Mouse (Mus musculus) erythroblast, embryonic 14.5 days (primary cell): ENCODE measurements around the gene Lysmd1. TPM values are rescaled to one million over a fixed set of nuclear protein-coding genes. Genes with fewer than 3 reads are reported as not detected.

Experiments used
- H3K27me3 ChIP-seq: 2 replicates; pipeline ENCODE4 v1.6.1; 2012; ENCODE audit warnings: inconsistent platforms; ENCODE audit not compliant: control insufficient read depth
- H3K36me3 ChIP-seq: 2 replicates; pipeline ENCODE4 v1.6.1; 2012; ENCODE audit warnings: mild to moderate bottlenecking, inconsistent platforms; ENCODE audit not compliant: control insufficient read depth
- H3K4me1 ChIP-seq: 2 replicates; pipeline ENCODE4 v1.6.1; 2012; ENCODE audit warnings: inconsistent platforms; ENCODE audit not compliant: control insufficient read depth
- H3K4me3 ChIP-seq: replicated peaks from 2 replicates; pipeline ENCODE3; 2012; ENCODE audit warnings: moderate library complexity, mild to moderate bottlenecking, inconsistent platforms
- H3K9me3 ChIP-seq: 2 replicates; pipeline ENCODE4 v1.6.1; 2012; ENCODE audit warnings: low read length, inconsistent platforms, mixed read lengths; ENCODE audit not compliant: control insufficient read depth
- GATA1 ChIP-seq: IDR thresholded peaks from 2 replicates; pipeline ENCODE4 v1.6.1; 2012; ENCODE audit warnings: low read length, inconsistent platforms, mixed read lengths
- TAL1 ChIP-seq: IDR thresholded peaks from 3 replicates; pipeline ENCODE4 v1.6.1; 2012; ENCODE audit warnings: low read length, inconsistent platforms, mixed read lengths
- polyA plus RNA-seq: library from polyadenylated mRNA; stranded (reverse); fragments of >175 nt; gene quantifications from 2 replicates; pipeline ENCODE4 v1.2.3, GENCODE M21; 2012

Gene Lysmd1
- polyA plus RNA-seq, 1 experiment, result 0.90 TPM

DNA sequence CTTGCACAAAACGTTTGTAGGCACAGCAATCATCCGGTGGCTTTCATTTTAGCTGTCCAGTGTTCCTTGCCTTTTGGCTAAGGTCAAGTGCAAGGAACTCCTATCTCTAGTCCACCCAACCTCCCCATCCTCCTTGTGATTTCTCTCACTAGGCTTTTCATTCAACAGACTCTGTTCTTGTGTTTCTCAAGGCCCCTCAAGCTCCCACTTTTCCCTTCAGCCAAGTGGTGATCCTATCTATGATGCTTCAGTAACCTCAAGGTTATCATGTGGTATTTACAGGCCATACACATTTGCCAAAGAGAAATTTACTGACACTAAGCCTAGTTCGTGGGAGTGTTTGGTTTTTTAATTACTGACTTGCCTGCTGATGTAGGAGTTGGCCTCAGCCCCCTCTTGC lies 46.0 kb downstream of the Lysmd1 start:
- no peak overlapping the region for H3K4me3 ChIP-seq
- no peak for TF ChIP-seq TAL1
- TF ChIP-seq GATA1, result no peak
- H3K27me3 ChIP-seq, result peaks cover 24% of the 10 kb centered on the region
- no peaks in the 10 kb centered on the region for H3K9me3 ChIP-seq
- no peaks in the 10 kb centered on the region for H3K4me1 ChIP-seq
- H3K36me3 ChIP-seq, result peaks cover 44% of the 10 kb centered on the region

DNA sequence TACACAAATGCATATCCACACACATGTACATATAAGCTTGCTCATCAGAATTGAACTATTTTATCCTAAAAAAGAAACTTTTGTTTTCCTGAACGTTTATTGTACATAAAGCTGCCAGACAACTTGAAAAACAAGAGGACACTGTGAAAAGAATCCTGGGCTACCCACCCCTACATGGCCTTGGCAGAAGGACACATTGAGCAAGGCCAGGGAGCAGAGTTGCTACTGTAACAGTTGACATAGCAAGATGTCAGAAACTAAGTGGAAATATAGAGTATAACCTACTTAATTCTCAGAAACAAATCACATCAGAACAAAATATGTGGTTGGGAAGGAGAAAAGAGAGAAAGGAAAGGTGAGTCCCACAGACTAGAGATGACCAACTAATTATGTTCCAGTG lies 48.0 kb downstream of the Lysmd1 start:
- Histone ChIP-seq H3K4me3 (no peak overlapping the region), H3K4me1 (no peaks in the 10 kb centered on the region), H3K9me3 (no peaks in the 10 kb centered on the region), H3K36me3 (peaks cover 63% of the 10 kb centered on the region), H3K27me3 (peaks cover 7% of the 10 kb centered on the region)
- no peak for TF ChIP-seq TAL1
- TF ChIP-seq GATA1, result no peak

DNA sequence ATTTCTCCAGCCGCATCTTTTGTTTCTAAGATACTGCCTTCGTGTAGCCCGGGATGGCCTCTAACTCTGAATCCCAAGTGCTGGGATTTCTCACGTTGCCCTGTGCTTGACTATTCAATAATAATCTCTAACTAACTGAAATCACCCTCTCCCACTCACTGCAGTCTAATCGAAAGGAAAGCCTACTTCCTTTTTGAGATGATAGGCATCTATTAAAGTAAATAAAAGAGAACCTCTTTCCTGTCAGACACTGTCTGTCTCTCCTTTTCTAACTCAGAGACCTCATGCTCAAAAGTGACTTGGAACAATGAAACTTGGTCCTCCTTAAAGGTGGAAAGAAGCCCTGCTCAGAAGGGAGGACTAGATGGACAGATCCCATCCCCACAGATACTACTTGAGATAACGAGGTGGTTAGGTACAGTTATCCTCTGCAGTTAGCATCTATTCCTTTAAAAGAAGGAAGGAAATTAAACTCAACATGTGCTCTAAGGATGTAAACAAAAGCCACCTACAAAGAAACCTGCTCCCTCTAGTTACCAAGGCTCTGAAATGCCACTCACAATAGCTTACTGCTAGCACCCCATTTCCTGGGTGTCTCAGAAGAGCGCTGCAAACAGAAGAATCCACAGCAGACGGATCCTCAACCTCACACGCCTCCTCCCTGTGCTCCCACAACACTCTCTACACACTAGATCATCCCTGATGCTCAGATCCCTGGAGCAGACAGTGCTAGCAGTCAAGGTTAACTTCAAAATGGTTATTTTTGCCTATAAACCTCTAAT lies 51.1 kb downstream of the Lysmd1 start:
- no peak for TF ChIP-seq GATA1
- no peak for TF ChIP-seq TAL1
- no peaks in the 10 kb centered on the region for H3K9me3 ChIP-seq
- H3K27me3 ChIP-seq, result no peaks in the 10 kb centered on the region
- H3K36me3 ChIP-seq, result peaks cover 95% of the 10 kb centered on the region
- H3K4me1 ChIP-seq, result no peaks in the 10 kb centered on the region
- no peak overlapping the region for H3K4me3 ChIP-seq

DNA sequence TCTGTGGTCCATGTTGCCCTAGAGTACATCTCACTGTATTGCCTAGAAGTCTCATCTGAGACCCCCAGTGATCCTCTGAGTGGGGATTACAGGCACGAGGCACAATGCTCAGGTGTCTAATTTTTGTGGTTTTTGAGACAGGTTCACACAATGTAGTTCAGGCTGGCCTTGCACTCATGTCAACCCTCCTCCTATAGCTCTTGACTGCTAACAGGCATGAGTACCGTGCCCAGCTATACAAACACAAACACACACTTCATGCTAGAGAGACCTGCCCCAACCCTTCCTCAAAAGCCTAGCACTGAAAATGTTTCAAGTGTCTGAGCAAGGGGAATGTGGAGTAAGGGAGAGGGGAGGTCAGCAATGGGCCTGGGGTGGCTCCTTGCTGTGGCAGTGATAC lies 52.2 kb downstream of the Lysmd1 start:
- TF ChIP-seq TAL1 (no peak), GATA1 (no peak)
- H3K4me3 ChIP-seq, result no peak overlapping the region
- H3K4me1 ChIP-seq, result no peaks in the 10 kb centered on the region
- peaks cover 99% of the 10 kb centered on the region for H3K36me3 ChIP-seq
- no peaks in the 10 kb centered on the region for H3K9me3 ChIP-seq
- no peaks in the 10 kb centered on the region for H3K27me3 ChIP-seq

DNA sequence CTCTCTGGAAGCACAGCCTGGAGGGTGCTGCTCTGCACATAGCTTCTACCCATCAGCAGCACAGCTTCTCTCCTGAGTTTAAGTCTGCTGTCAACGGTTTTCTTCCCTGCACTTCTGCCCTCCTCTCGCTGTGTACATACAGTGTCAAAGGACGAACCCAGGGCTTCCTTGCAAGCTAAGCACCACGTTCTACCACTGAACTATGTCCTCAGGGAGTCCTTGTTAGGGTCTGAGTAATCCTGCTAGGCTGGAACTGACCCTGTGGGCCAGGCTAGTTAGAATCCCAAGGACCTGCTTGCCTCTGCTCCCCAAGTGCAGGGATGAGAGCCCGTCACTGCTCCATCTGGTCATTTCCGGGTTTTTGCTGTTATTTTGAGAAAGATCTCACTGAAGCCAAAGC lies 53.0 kb downstream of the Lysmd1 start:
- H3K36me3 ChIP-seq, result peaks cover 100% of the 10 kb centered on the region
- H3K4me1 ChIP-seq, result no peaks in the 10 kb centered on the region
- no peaks in the 10 kb centered on the region for H3K27me3 ChIP-seq
- H3K9me3 ChIP-seq, result no peaks in the 10 kb centered on the region
- H3K4me3 ChIP-seq, result no peak overlapping the region
- no peak for TF ChIP-seq TAL1
- TF ChIP-seq GATA1, result no peak

Other genes starting within 250 kb of the Lysmd1 start
- gene Psmb4, start 247.1 kb upstream of the Lysmd1 start, polyA plus RNA-seq, result 16.8 TPM in 2 replicates
- 0.64 and 1.1 TPM in 2 replicates for gene Selenbp1, start 201.0 kb upstream of the Lysmd1 start, polyA plus RNA-seq
- gene Rfx5, start 180.0 kb upstream of the Lysmd1 start, polyA plus RNA-seq, result not detected in 2 replicates
- 0.48 and 0.91 TPM in 2 replicates for gene Pi4kb, start 159.4 kb upstream of the Lysmd1 start, polyA plus RNA-seq
- 0.61 and 0.79 TPM in 2 replicates for gene Zfp687, start 118.6 kb upstream of the Lysmd1 start, polyA plus RNA-seq
- 17.0 and 20.7 TPM in 2 replicates for gene Psmd4, start 91.5 kb upstream of the Lysmd1 start, polyA plus RNA-seq
- gene Pip5k1a, start 27.2 kb upstream of the Lysmd1 start, polyA plus RNA-seq, result 1.5 and 2.3 TPM in 2 replicates
- gene Vps72, start 23.1 kb upstream of the Lysmd1 start, polyA plus RNA-seq, result 16.8 and 18.2 TPM in 2 replicates
- not detected in 2 replicates for gene Tmod4, start 9.6 kb upstream of the Lysmd1 start, polyA plus RNA-seq
- gene Scnm1, start 77 bp upstream of the Lysmd1 start, polyA plus RNA-seq, result 0.63 and 0.86 TPM in 2 replicates
- gene Tnfaip8l2, start 8.3 kb downstream of the Lysmd1 start, polyA plus RNA-seq, result 0.04 and 0.17 TPM in 2 replicates
- gene Sema6c, start 26.4 kb downstream of the Lysmd1 start, polyA plus RNA-seq, result 0.01 and 0.04 TPM in 2 replicates
- 0.29 and 0.30 TPM in 2 replicates for gene Gabpb2, start 83.8 kb downstream of the Lysmd1 start, polyA plus RNA-seq
- 6.8 and 8.0 TPM in 2 replicates for gene Cdc42se1, start 94.6 kb downstream of the Lysmd1 start, polyA plus RNA-seq
- 0.09 TPM in 2 replicates for gene Mllt11, start 98.1 kb downstream of the Lysmd1 start, polyA plus RNA-seq
- not detected in 2 replicates for gene Gm128, start 107.5 kb downstream of the Lysmd1 start, polyA plus RNA-seq
- not detected in 2 replicates for gene Bnipl, start 117.1 kb downstream of the Lysmd1 start, polyA plus RNA-seq
- 6.4 and 7.1 TPM in 2 replicates for gene Mindy1, start 147.3 kb downstream of the Lysmd1 start, polyA plus RNA-seq
- 0.06 and 0.08 TPM in 2 replicates for gene Prune1, start 148.0 kb downstream of the Lysmd1 start, polyA plus RNA-seq
- 0.03 and 0.06 TPM in 2 replicates for gene Anxa9, start 173.1 kb downstream of the Lysmd1 start, polyA plus RNA-seq
- gene Cers2, start 180.7 kb downstream of the Lysmd1 start, polyA plus RNA-seq, result 5.9 and 9.3 TPM in 2 replicates
- 0.42 and 0.62 TPM in 2 replicates for gene Setdb1, start 223.1 kb downstream of the Lysmd1 start, polyA plus RNA-seq